Mouse (Mus musculus): ENCODE data around the gene Cutal. TPM values are rescaled to one million over a fixed set of nuclear protein-coding genes. Genes with fewer than 3 reads are reported as not detected.
A peak's percentile ranks its signal among the peaks of the same experiment; 100 is the strongest.

Cutal gene
- polyA plus RNA-seq, 1 experiment from 2014 or later = 0.57 TPM

DNA sequence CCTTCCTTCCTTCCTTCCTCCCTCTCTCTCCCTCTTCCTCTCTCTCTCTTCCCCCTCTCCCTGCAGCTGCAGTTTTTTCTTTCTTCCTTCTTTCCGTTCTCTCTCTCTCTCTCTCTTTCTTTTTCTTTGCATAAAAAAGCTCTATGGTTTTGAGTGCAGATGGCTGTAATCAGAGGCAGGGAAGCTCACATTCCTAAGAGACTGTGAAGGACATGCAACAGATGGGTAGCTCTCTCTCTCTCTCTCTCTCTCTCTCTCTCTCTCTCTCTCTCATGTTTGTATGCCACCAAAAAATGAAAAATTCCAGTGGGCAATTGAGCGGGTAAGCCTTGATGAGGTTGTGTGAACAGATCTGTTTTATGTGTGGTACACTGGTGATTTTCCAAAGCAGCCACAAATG lies 10.0 kb downstream of the Cutal start:
- Histone ChIP-seq H3K4me3 (ENCODE audit: low read depth, low read length) (no peak overlapping the region), H3K4me2 (no peak overlapping the region), H3K27ac (ENCODE audit: low read depth) (no peak overlapping the region), H3K36me3 (ENCODE audit: insufficient read depth) (no peaks in the 10 kb centered on the region), H3K27me3 (ENCODE audit: insufficient read depth, low read length) (no peaks in the 10 kb centered on the region), H3K9ac (no peak overlapping the region), H3K4me1 (ENCODE audit: insufficient read depth) (no peaks in the 10 kb centered on the region), H3K9me3 (ENCODE audit: low read depth, low read length) (no peaks in the 10 kb centered on the region)
- ATAC-seq (ENCODE audit: insufficient read depth) (no peak), DNase-seq (peak; percentile 66)
- 44% methylated on average over 2 of the region's 2 CpGs for WGBS
- no peak for TF ChIP-seq CTCF (IDR thresholded peaks at IDR 0.05; ENCODE audit: low read depth)

DNA sequence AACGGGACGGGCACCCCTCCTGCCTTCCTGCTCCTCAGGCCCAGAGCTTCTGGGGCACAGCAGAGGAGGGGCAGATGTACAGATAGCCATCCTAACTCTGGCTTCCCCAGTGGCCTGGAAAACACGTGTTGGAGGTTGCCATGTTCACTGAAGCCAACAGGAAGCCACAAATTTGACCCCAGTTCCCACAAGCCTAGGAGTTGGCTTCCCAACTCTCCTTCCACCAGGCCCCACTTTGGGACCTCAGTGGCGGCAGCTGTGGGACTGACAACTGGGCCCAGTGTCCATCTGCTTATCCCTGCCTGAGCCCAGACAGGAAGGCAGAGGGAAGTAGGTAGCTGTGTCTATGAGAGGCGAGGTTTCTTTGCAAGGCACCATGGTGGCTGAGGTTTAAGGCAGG lies 19.8 kb downstream of the Cutal start:
- 0 out of 2 replicates have a peak, but pooled peaks cover 2% of the 10 kb centered on the region for H3K36me3 ChIP-seq (ENCODE audit: insufficient read depth)
- no peaks in the 10 kb centered on the region for H3K4me1 ChIP-seq (ENCODE audit: insufficient read depth)
- 70% methylated on average over 5 of the region's 5 CpGs for WGBS
- no peak overlapping the region for H3K4me2 ChIP-seq
- ATAC-seq (ENCODE audit: insufficient read depth) (no peak), DNase-seq (no peak)
- no peaks in the 10 kb centered on the region for H3K9me3 ChIP-seq (ENCODE audit: low read depth, low read length)
- no peak overlapping the region for H3K27ac ChIP-seq (ENCODE audit: low read depth)
- no peak overlapping the region for H3K9ac ChIP-seq
- no peak overlapping the region for H3K4me3 ChIP-seq (ENCODE audit: low read depth, low read length)
- TF ChIP-seq CTCF (IDR thresholded peaks at IDR 0.05; ENCODE audit: low read depth) = no peak
- no peaks in the 10 kb centered on the region for H3K27me3 ChIP-seq (ENCODE audit: insufficient read depth, low read length)

DNA sequence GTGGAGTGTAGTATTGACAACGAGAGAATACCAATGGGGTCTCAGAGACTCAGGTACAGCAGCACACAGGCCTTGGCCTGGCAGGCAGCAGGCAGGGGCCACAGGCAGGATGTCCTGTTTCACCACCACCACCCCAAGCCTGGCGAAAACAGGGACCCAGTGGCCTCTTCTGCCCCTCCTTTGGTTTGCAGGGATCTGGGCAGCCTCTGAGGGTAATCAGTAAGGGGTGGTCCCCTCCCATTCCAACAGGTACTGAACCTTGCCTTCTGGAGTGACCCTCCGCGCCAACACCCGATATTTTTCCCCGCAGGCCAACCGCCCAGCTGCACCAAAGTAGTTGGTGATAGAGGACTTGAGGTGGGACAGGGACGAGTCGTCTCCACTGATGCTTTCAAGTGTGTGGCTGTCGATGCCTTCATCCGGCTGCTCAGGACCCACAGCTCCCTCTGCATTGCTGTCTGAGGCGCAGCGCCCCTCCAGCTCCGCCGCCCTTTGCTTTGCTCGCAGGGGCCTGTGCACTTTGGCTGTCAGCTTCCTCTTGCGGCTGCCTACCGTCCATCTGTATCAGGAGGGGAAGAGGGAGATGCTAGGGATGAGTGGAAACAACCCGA lies 21.4 kb downstream of the Cutal start:
- Histone ChIP-seq H3K9me3 (ENCODE audit: low read depth, low read length) (no peaks in the 10 kb centered on the region), H3K4me2 (no peak overlapping the region), H3K27ac (ENCODE audit: low read depth) (no peak overlapping the region), H3K4me1 (ENCODE audit: insufficient read depth) (no peaks in the 10 kb centered on the region), H3K9ac (no peak overlapping the region), H3K27me3 (ENCODE audit: insufficient read depth, low read length) (no peaks in the 10 kb centered on the region), H3K4me3 (ENCODE audit: low read depth, low read length) (no peak overlapping the region), H3K36me3 (ENCODE audit: insufficient read depth) (0 out of 2 replicates have a peak, but pooled peaks cover 2% of the 10 kb centered on the region)
- no peak for TF ChIP-seq CTCF (IDR thresholded peaks at IDR 0.05; ENCODE audit: low read depth)
- ATAC-seq (ENCODE audit: insufficient read depth) = no peak
- no peak for DNase-seq
- 74% methylated on average over 19 of the region's 19 CpGs for WGBS

DNA sequence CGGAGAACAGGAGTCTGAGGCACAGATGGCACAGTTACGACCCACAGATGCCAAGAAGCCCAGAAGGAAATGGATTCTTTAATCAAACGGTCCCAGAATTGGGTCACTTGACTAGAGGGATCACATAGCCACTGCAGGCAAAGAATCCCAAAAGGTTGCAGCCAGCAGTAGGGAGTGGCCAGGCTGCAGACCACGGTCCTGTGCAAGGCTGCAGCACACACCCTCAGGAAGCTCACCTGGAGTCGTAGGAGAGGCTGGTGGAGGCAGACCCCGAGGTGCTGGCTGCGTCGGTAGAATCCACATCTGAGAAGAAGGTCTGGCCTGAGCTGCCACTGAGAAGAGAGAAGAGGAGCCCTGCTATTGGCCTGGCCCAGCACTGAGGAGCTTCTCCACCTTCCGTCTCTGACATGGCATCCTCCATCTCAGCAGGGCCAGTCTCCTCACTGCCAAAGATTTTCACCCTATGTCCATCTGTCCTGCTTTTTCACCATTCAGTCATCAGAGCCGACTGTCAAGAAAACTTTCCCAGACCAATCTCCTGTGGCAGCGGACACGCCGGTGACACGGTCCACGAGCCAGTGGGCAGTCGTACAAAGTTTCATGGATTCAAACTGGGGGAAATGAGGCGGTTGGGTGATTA lies 22.7 kb downstream of the Cutal start:
- no peak overlapping the region for H3K4me2 ChIP-seq
- H3K9ac ChIP-seq = no peak overlapping the region
- TF ChIP-seq CTCF (IDR thresholded peaks at IDR 0.05; ENCODE audit: low read depth) = no peak
- no peaks in the 10 kb centered on the region for H3K27me3 ChIP-seq (ENCODE audit: insufficient read depth, low read length)
- no peak overlapping the region for H3K4me3 ChIP-seq (ENCODE audit: low read depth, low read length)
- no peak overlapping the region for H3K27ac ChIP-seq (ENCODE audit: low read depth)
- no peak for ATAC-seq (ENCODE audit: insufficient read depth)
- H3K4me1 ChIP-seq (ENCODE audit: insufficient read depth) = no peaks in the 10 kb centered on the region
- no peak for DNase-seq
- H3K9me3 ChIP-seq (ENCODE audit: low read depth, low read length) = no peaks in the 10 kb centered on the region
- WGBS = 78% methylated on average over 17 of the region's 17 CpGs
- 0 out of 2 replicates have a peak, but pooled peaks cover 2% of the 10 kb centered on the region for H3K36me3 ChIP-seq (ENCODE audit: insufficient read depth)

DNA sequence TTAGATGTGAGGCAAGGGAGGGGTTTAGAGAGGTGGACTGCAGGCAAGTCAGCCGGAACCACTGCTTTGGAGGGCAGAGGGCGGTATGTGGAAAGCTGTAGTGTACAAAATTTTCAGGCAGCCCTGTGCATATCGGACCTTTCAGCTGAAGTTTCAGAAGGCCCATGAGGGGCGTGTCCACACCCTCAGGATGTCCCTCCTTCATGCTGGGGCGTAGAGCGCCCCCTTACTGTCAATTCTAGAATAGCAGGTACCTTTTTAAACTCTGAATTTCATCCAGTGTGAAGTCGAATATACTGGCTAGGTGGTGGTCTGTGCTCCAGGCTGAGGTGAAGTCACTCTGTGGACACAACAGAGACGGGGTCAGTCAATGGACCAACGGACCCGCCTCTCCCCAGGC lies 23.6 kb downstream of the Cutal start:
- no peak overlapping the region for H3K4me3 ChIP-seq (ENCODE audit: low read depth, low read length)
- no peak overlapping the region for H3K27ac ChIP-seq (ENCODE audit: low read depth)
- H3K4me2 ChIP-seq = no peak overlapping the region
- ATAC-seq (ENCODE audit: insufficient read depth) (peak; percentile 21; the same call in 1 of the 2 replicates), DNase-seq (peak; percentile 78)
- no peaks in the 10 kb centered on the region for H3K27me3 ChIP-seq (ENCODE audit: insufficient read depth, low read length)
- H3K36me3 ChIP-seq (ENCODE audit: insufficient read depth) = 0 out of 2 replicates have a peak, but pooled peaks cover 2% of the 10 kb centered on the region
- H3K9me3 ChIP-seq (ENCODE audit: low read depth, low read length) = no peaks in the 10 kb centered on the region
- no peaks in the 10 kb centered on the region for H3K4me1 ChIP-seq (ENCODE audit: insufficient read depth)
- H3K9ac ChIP-seq = no peak overlapping the region
- WGBS = 14% methylated on average over 10 of the region's 10 CpGs
- TF ChIP-seq CTCF (IDR thresholded peaks at IDR 0.05; ENCODE audit: low read depth) = peak; percentile 66

DNA sequence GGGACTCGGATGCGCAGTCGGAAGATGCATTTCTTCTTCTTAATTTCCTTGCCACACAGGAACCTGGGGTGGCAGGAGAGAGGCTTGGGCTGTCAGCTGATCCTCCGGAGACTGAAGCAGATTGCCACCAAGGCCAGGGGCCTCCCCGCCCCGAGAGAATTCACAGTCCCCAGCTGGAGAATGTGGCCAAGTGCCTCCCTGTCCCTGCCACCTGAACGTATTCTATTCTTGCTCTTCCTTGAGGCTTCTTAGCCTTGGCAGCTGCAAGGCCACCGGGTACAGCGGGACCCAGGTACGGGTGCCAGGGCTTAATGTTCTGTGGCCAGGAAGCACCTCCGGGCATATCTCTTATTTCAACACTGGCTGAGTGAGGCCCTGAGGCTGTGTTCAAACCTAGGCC lies 25.5 kb downstream of the Cutal start:
- 74% methylated on average over 11 of the region's 11 CpGs for WGBS
- Histone ChIP-seq H3K4me3 (ENCODE audit: low read depth, low read length) (no peak overlapping the region), H3K27me3 (ENCODE audit: insufficient read depth, low read length) (no peaks in the 10 kb centered on the region), H3K9me3 (ENCODE audit: low read depth, low read length) (no peaks in the 10 kb centered on the region), H3K4me2 (no peak overlapping the region), H3K4me1 (ENCODE audit: insufficient read depth) (peaks cover 6% of the 10 kb centered on the region; the same call in 1 of the 2 replicates), H3K9ac (no peak overlapping the region), H3K36me3 (ENCODE audit: insufficient read depth) (0 out of 2 replicates have a peak, but pooled peaks cover 2% of the 10 kb centered on the region), H3K27ac (ENCODE audit: low read depth) (no peak overlapping the region)
- ATAC-seq (ENCODE audit: insufficient read depth) (no peak), DNase-seq (no peak)
- TF ChIP-seq CTCF (IDR thresholded peaks at IDR 0.05; ENCODE audit: low read depth) = no peak

DNA sequence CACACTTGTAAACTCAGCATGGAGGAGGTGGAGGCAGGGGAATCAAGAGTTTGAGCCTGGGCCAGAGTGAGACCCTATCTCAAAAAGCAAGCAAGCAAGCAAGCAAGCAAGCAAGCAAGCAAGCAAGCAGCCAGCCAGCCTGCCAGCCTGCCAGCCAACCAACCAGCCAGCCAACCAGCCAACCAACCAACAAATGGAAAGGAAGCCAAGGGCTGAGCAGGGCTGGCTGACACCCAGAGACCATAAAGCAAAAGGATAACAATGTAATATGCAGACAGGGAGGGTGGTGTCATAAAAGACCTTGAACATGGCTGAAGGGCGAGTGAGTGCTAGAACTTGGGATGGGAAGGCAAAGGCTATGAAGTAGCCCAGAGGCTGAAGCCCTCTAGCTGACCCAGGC lies 26.2 kb downstream of the Cutal start:
- 93% methylated on average over 1 of the region's 1 CpGs for WGBS
- Histone ChIP-seq H3K27me3 (ENCODE audit: insufficient read depth, low read length) (no peaks in the 10 kb centered on the region), H3K36me3 (ENCODE audit: insufficient read depth) (0 out of 2 replicates have a peak, but pooled peaks cover 2% of the 10 kb centered on the region), H3K9ac (no peak overlapping the region), H3K4me2 (no peak overlapping the region), H3K27ac (ENCODE audit: low read depth) (no peak overlapping the region), H3K4me3 (ENCODE audit: low read depth, low read length) (no peak overlapping the region), H3K4me1 (ENCODE audit: insufficient read depth) (peaks cover 6% of the 10 kb centered on the region; the same call in 1 of the 2 replicates), H3K9me3 (ENCODE audit: low read depth, low read length) (no peaks in the 10 kb centered on the region)
- TF ChIP-seq CTCF (IDR thresholded peaks at IDR 0.05; ENCODE audit: low read depth) = no peak
- ATAC-seq (ENCODE audit: insufficient read depth) (no peak), DNase-seq (no peak)
